Mouse (Mus musculus): Measurements from ENCODE around the gene Adcy1.

The Adcy1 gene

GRCm38 (mm10) chr11:7184420-7184819 lies 121.1 kb downstream of the Adcy1 start:
- DNase-seq (ENCODE audit: low spot score in 2 of 2) = no peak

- DNase-seq (ENCODE audit: low spot score in 2 of 2) = no peak
Observed at GRCm38 (mm10) chr11:7187472-7187871, 124.2 kb downstream of the Adcy1 start.

DNA sequence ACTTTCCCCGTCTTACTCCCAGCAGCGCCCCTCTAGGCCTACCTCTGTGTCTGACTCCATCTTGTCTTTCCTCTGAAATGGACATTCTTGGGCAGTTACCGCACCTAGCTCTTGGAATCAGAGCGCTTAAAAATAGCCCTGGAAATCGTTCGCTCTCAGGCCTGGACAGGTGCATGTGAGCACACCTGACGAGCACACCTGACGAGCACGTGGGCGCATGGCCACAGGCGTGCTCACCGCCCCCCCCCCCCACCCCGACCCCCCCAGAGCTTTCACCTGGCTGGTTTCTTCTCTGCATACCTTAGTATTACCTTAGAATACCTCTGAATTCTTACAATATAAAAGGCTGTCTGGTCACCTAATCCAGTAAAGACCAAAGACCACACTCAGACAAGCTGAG lies 125.2 kb downstream of the Adcy1 start, which contains the start of gene Gm11985:
Gm11985 (minus strand) TSS at position 101 of the 400 bp plus-strand sequence.
- DNase-seq (ENCODE audit: low spot score in 2 of 2) = no peak

DNA sequence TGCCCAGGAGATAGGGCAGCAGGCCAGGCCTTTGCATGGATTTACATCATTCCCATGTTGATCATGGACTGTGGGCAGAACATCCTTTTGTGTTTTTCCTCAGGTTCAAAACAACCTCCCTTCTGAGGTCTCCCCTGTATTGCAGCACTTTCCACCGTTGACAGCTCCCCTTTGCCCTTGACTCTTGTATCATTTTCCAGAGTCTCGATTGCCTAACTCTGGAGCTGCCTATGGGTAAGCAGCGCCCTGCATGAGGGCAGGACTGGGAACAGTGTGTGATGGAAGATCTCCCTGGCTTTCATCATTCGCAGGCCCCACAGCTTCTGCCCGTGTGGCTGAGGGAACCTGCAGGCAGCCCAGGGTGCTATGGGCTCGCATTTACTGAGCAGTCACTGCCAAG lies 129.4 kb downstream of the Adcy1 start:
- no peak for DNase-seq (ENCODE audit: low spot score in 2 of 2)

GRCm38 (mm10) chr11:7193134-7193533 lies 129.8 kb downstream of the Adcy1 start:
- DNase-seq (ENCODE audit: low spot score in 2 of 2) = no peak

DNA sequence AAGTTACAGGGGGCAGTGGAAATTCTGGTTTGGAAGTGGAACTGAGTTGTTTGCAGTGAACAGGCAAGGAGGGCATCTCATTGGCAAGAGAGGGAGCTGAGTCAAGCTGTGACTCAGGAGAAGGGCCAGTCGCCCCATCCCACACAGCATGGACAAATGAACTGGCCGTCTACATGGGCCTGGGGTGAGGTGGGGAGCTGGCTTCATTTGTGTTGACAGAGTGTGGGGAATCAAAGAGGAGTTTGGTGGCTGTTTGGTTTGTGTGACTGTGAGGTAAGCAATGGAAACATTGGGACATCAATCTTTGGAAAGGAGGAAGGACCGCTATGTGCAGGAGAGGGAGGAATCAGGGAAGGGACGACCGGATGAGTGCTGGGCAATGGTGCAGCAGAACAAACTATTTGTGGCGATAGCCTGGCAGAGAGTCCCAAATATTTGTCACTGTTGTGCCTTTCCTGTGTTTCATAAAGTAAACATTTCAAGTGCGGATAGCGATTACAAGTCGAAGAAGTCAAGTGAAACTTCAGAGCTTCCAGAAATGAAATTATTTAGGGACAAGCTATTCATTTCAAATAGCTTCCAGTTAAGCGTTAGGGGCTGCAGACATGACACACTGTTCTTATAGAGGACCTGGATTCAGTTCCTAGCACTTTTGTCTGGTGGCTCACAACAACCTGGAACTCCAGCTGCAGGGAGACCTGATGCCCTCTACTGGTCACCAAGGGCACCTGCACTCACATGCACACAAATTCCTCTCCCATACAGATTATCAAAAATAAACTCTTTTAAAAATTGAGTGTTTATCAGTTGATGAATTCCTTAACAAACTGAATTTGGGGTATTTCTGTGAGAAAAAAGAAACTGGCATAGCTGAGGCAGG lies 131.4 kb downstream of the Adcy1 start:
- no peak for DNase-seq (ENCODE audit: low spot score in 2 of 2)

GRCm38 (mm10) chr11:7195312-7195685 lies 132.0 kb downstream of the Adcy1 start:
- no peak for DNase-seq (ENCODE audit: low spot score in 2 of 2)

DNA sequence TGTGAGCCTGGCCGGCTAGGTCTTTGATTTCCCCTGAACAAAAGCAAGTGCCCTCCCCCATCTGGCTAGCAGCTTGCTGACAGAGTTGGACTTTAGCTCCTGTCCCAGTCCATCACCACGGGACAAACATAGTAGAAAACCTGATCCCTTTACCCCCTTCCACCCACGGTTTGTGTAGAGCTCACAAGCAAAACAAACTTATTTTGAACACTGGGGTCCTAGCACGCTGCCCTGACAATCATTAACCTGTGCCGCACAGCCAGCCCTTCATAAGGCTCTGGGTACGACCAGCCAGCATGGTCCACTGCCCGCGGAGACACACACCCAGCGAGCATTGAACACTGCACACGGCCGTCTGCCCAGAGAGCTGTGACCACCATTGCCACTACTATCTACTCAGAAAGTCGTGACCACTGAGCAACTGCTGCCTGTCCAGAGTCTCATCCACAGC lies 134.2 kb downstream of the Adcy1 start, which contains the start of gene Igfbp1:
Igfbp1 (plus strand) TSS at position 292 of the 451 bp plus-strand sequence.
- DNase-seq (ENCODE audit: low spot score in 2 of 2) = no peak

DNA sequence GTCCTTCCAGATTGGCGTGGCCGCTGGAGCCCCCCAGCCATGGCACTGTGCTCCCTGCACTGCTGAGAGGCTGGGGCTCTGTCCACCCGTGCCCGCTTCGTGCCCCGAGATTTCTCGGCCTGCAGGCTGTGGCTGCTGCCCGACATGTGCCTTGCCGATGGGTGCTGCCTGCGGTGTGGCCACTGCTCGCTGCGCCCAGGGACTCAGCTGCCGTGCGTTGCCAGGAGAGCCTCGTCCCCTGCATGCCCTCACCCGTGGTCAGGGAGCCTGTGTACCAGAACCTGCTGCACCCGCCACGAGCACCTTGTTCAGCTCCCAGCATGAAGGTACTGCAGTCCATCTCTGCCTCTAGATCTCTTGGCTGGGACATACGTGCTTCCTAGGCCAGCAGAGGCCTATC lies 134.7 kb downstream of the Adcy1 start:
- DNase-seq (ENCODE audit: low spot score in 2 of 2) = no peak

DNA sequence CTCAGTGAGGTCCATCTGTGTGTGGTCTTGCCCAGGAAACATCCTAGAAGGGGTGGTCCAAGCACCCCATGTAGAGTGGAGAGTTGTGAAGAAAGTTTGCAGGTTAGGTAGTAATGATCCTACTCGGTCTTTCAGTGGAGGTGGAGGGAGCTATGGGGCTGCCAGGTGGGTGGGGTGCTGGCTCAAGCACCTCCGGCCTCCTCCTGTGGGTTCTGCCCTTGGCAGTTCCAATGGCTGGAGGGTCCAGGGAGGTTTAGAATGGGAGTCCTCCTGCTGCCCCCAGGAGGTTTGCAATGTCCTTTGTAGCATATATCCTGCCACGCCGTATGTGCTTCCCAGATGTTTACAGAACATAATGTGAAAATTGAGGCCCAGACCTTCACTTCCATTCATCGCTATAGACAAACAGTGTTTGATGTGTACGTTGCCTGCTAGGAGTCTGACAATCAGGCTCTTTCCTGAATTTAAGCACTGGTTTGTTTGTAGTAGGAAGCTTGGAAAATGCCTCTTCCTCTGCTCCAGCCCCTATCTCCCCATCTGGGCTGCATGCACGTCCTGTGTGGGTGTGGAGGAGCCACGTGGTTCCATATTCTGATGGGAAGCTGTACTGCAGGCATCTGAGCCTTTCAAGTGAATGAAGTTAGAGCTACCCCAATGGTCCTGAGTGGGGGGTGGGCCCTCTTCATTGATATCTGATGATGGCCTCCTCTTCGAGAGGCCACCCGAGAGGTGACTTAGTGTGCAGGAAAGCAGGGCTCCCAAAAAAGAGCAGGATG lies 135.4 kb downstream of the Adcy1 start:
- DNase-seq (ENCODE audit: low spot score in 2 of 2) = no peak

DNA sequence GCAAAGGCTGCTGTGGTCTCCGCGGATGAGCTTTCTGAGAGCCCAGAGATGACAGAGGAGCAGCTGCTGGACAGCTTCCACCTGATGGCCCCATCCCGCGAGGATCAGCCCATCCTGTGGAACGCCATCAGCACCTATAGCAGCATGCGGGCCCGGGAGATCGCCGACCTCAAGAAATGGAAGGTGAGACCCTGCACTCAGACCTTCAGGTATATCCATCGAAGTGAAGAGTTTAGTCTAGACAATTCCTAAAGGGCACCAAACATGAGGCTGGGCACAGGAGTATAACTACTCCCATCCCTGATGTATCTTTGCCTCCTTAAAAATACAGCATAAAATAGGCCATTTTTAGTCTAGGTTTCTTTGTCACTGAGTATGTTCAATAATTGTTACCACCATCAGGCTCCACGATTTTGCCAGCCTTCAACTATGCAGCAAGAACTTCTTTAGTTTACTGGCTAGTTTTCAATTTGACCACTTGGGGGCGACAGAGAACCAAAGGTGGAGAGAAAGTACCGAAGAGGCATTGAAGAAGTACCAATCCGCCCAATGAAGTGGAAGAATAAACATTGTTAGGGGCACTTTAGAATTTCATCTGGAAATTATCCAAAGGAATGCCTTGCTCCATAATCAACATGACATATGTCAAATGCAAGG lies 136.6 kb downstream of the Adcy1 start:
- peak in 1 of 2 experiments; percentile 56 for DNase-seq (ENCODE audit: low spot score in 2 of 2)

DNA sequence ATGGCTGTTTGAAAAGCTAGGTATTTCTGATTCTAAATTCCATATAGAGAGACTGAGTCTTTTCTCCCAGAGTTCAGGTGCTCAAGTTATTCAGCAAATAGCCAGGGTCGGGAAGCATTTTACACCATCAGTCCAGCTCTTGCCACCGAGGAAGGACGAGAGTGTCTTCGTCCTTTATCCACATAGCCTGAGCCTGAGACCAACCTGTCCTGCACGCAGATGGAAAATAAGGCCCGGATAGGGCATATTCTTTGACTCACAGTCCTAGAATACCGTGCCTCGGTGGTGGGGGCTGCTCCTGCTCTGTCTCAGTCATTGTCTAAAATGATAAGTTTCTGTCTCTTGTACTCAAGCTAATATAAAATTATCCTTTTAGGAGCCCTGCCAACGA lies 137.1 kb downstream of the Adcy1 start:
- DNase-seq (ENCODE audit: low spot score in 2 of 2) = no peak

DNA sequence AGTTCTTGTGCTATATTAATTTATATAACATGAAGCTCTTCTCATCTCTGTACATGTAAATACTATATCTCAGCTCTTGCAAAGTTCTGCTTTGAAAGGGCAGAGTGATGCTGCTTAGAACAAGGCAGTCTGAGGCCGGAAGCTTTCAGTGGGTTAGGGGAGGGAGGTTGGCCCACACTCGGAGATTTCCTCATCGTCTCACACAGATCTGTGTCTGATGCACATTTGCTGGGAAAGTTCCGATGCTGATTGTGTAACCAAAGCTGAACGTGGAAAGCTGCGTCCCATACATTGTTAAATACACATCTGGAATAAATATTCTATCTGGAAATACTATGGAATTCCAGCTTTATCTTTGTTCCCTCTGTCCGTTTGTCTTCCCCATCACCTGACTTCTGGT lies 138.9 kb downstream of the Adcy1 start:
- DNase-seq (ENCODE audit: low spot score in 2 of 2) = no peak

DNA sequence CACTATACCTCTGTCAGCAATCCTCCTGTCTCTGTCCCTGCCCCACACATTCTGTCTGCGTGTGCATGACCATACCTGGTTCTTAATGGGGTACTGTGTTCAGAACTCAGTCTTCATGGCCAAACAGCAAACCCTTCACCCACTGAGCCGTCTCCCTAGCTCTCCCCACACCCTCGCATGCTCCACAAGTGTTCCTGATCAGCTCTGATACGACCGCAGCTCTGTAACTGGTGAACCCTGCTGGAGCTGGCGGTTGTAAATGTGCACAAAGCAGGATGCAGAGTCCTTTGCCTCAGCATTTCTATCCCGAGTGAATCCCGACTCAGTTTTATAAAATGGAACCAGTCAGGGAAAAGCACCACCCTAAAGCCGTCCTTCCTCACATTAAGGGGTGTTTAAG lies 140.6 kb downstream of the Adcy1 start:
- no peak for DNase-seq (ENCODE audit: low spot score in 2 of 2)

GRCm38 (mm10) chr11:7210343-7210742 lies 147.1 kb downstream of the Adcy1 start:
- DNase-seq (ENCODE audit: low spot score in 2 of 2) = peak; percentile 52 to 71

DNA sequence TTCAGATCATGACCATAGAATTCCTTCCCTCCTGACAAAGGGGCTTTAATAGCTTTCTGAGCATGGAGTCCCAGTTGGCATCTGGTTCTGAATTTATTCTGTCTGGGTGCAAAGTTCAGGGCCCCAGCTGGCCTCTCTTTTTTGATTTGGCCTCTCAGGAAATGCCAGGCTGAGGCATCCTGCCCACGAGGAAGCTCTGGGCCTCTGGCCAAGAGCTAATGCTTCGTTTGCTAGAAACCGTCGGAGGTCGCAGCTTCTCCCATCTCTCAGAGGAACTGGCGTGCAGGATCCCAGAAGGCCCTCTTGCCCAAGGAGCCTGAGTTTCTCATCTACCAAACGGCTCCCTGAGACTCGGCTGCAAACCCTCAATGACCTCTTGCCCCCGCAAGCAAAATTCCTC lies 147.9 kb downstream of the Adcy1 start:
- no peak for DNase-seq (ENCODE audit: low spot score in 2 of 2)

DNA sequence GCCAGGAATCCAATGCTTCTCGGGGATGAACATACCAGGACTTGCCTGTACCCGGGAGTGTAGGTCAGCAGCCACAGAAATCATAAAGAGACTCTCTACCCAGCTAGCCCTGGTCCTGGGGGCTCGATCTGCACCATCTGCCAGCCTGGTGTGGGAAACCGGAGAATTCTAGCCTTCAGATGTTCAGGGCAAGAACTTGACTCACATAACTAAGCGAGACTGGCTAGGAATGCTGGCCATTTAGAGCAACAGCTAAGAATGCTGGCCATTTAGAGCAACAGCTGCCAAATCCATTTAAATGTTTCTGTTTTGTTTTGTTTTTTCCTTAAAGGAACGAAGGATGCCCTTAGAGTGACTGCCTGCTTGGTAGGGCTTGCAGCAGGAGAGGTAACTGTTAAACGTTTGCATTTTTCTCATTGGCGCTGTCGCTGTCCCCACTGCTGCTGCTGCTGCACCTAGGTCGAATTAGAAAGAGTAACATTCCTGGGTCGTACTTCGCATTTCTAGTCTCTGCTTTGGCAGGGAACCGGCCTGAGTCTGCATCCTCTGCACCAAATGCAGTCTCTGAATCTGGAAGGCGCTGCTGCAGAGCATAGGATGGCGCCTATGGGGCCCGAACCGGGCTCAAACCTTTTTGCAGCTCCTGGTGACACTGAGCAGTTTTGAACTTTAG lies 149.0 kb downstream of the Adcy1 start:
- no peak for DNase-seq (ENCODE audit: low spot score in 2 of 2)

GRCm38 (mm10) chr11:7213161-7213500 lies 149.8 kb downstream of the Adcy1 start:
- no peak for DNase-seq (ENCODE audit: low spot score in 2 of 2)

GRCm38 (mm10) chr11:7213501-7214341 lies 150.4 kb downstream of the Adcy1 start, which contains the start of gene Igfbp3:
Gene Igfbp3, minus strand, starts transcription at chr11:7213923.
- DNase-seq (ENCODE audit: low spot score in 2 of 2) = peak; percentile 56 to 75

DNA sequence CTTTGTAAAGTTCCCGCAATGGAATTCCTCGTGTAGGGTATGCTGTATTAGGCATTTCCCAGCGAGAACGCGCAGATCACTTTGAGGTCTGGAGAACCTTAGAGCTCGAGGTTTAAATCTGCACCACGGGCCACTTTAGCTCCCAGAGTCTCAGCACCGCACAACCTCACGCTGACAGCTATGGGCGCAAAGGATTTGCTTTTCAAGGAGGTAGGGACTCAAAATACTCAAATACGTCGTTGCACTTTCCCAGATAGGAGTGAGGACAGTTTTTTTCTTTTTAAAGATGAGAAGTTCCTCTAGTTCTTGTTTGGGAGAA lies 151.0 kb downstream of the Adcy1 start:
- no peak for DNase-seq (ENCODE audit: low spot score in 2 of 2)

DNA sequence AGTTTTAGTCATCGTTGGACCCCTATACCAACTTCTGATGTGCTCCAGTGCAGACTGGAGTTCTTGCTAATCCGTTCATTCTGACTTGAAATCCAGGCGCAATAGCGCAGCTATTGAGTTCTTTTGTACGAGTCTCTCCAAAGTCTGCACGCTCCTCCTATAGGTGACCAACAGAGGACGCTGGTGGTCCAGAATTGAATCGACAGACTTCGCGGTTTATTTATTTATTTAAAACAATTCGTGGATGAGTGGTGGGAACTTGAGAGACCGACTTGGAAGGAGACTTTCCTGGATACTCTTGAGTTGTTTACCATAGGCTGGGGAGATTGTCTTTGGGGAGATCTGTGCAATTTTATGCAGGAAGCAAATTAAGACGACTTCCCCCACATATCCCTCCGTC lies 151.5 kb downstream of the Adcy1 start:
- peak; percentile 50 to 65 for DNase-seq (ENCODE audit: low spot score in 2 of 2)
